Mouse (Mus musculus) forebrain, embryonic 10.5 days (tissue): ENCODE measurements around the gene Tha1. TPM values are rescaled to one million over a fixed set of nuclear protein-coding genes. Genes with fewer than 3 reads are reported as not detected.

ENCODE experiments used
- DNase-seq: peaks from one replicate; pipeline ENCODE4 v3.0.0-alpha.2; 2017; ENCODE audit warnings: low spot score; ENCODE audit errors: extremely low spot score
- H3K27ac ChIP-seq: fragments of 300-500 bp; sonication (generic); 2 replicates; pipeline ENCODE4 v1.5.1; 2016; ENCODE audit warnings: mild to moderate bottlenecking
- H3K27me3 ChIP-seq: fragments of 300-500 bp; sonication (generic); 2 replicates; pipeline ENCODE4 v1.6.1; 2016; ENCODE audit warnings: mild to moderate bottlenecking; ENCODE audit not compliant: poor library complexity, severe bottlenecking
- H3K36me3 ChIP-seq: fragments of 300-500 bp; sonication (generic); replicated peaks from 2 replicates; pipeline ENCODE4 v1.6.1; 2016; ENCODE audit warnings: mild to moderate bottlenecking, moderate library complexity
- H3K4me1 ChIP-seq: fragments of 300-500 bp; sonication (generic); 2 replicates; pipeline ENCODE4 v1.6.1; 2016
- H3K4me3 ChIP-seq: fragments of 300-500 bp; sonication (generic); 2 replicates; pipeline ENCODE4 v1.5.1; 2016; ENCODE audit warnings: mild to moderate bottlenecking, moderate library complexity
- H3K9me3 ChIP-seq: fragments of 300-500 bp; sonication (generic); 2 replicates; pipeline ENCODE4 v1.6.1; 2016; ENCODE audit warnings: mild to moderate bottlenecking, moderate library complexity
- WGBS: fragments of 180-500 bp; shearing (Covaris S2); methylation state at CpG from one replicate; pipeline ENCODE4 v1.1.7; 2016; 5-methylcytosine and 5-hydroxymethylcytosine counted together
- polyA plus RNA-seq: library from polyadenylated mRNA; unstranded; fragments of >200 nt; fragmentation: Nextera tagmentation; extraction: Ambion mirVana; gene quantifications from 2 replicates; pipeline ENCODE4 v1.2.1, GENCODE M21; 2016

Gene Tha1
- polyA plus RNA-seq, 1 experiment from 2014 or later: 4.4 TPM

GRCm38 (mm10) chr11:117878892-117879291, 5.6 kb upstream of the Tha1 start:
- peaks cover 59% of the 10 kb centered on the region for H3K4me1 ChIP-seq

GRCm38 (mm10) chr11:117877917-117878745, 4.8 kb upstream of the Tha1 start:
- peak overlapping the region; percentile 74 for H3K27ac ChIP-seq
- no peaks in the 10 kb centered on the region for H3K36me3 ChIP-seq
- WGBS: 44% methylated on average over 13 of the region's 13 CpGs
- peaks cover 65% of the 10 kb centered on the region for H3K4me1 ChIP-seq
- H3K4me3 ChIP-seq: peak overlapping the region; percentile 29
- DNase-seq: no peak
- H3K27me3 ChIP-seq: peaks cover 79% of the 10 kb centered on the region
- H3K9me3 ChIP-seq: no peaks in the 10 kb centered on the region

More at GRCm38 (mm10) chr11:117878892-117879291, 5.6 kb upstream of the Tha1 start:
- 19% methylated on average over 8 of the region's 8 CpGs for WGBS
- Histone ChIP-seq H3K9me3 (no peaks in the 10 kb centered on the region), H3K27me3 (peaks cover 87% of the 10 kb centered on the region), H3K36me3 (no peaks in the 10 kb centered on the region), H3K27ac (peak overlapping the region; percentile 74), H3K4me3 (peak overlapping the region; percentile 29)
- DNase-seq: no peak

- Histone ChIP-seq H3K9me3 (no peaks in the 10 kb centered on the region), H3K27ac (peak overlapping the region; percentile 46)
These were observed 2.4 kb upstream of the Tha1 start for GRCm38 (mm10) chr11:117875681-117876080.

GRCm38 (mm10) chr11:117874419-117874818, 1.1 kb upstream of the Tha1 start:
- no peak overlapping the region for H3K4me3 ChIP-seq
- no peak overlapping the region for H3K27ac ChIP-seq
- H3K36me3 ChIP-seq: no peaks in the 10 kb centered on the region
- H3K27me3 ChIP-seq: peaks cover 62% of the 10 kb centered on the region
- H3K4me1 ChIP-seq: peaks cover 76% of the 10 kb centered on the region
- H3K9me3 ChIP-seq: no peaks in the 10 kb centered on the region
- DNase-seq: no peak
- WGBS: 57% methylated on average over 4 of the region's 4 CpGs

More at GRCm38 (mm10) chr11:117875681-117876080, 2.4 kb upstream of the Tha1 start:
- Histone ChIP-seq H3K36me3 (no peaks in the 10 kb centered on the region), H3K27me3 (peaks cover 74% of the 10 kb centered on the region), H3K4me3 (no peak overlapping the region), H3K4me1 (peaks cover 73% of the 10 kb centered on the region)
- WGBS: 17% methylated on average over 6 of the region's 6 CpGs
- DNase-seq: no peak

GRCm38 (mm10) chr11:117871911-117872584, 1.2 kb downstream of the Tha1 start:
- H3K27me3 ChIP-seq: peaks cover 56% of the 10 kb centered on the region
- no peak overlapping the region for H3K27ac ChIP-seq
- DNase-seq: no peak

GRCm38 (mm10) chr11:117871376-117871775, 1.9 kb downstream of the Tha1 start:
- WGBS: 81% methylated on average over 5 of the region's 5 CpGs
- Histone ChIP-seq H3K27me3 (peaks cover 56% of the 10 kb centered on the region), H3K4me3 (no peak overlapping the region), H3K36me3 (0 out of 2 replicates have a peak, but pooled peaks cover 6% of the 10 kb centered on the region), H3K9me3 (no peaks in the 10 kb centered on the region), H3K27ac (0 out of 2 replicates have a peak overlapping the region, but pooled peaks have one; percentile 30), H3K4me1 (peaks cover 74% of the 10 kb centered on the region)
- DNase-seq: no peak

More at GRCm38 (mm10) chr11:117871911-117872584, 1.2 kb downstream of the Tha1 start:
- H3K4me3 ChIP-seq: peak overlapping the region; percentile 63
- 68% methylated on average over 12 of the region's 12 CpGs for WGBS
- peaks cover 68% of the 10 kb centered on the region for H3K4me1 ChIP-seq
- 0 out of 2 replicates have a peak, but pooled peaks cover 6% of the 10 kb centered on the region for H3K36me3 ChIP-seq
- no peaks in the 10 kb centered on the region for H3K9me3 ChIP-seq

GRCm38 (mm10) chr11:117870688-117871365, 2.5 kb downstream of the Tha1 start:
- peaks cover 77% of the 10 kb centered on the region for H3K4me1 ChIP-seq
- peaks cover 56% of the 10 kb centered on the region for H3K27me3 ChIP-seq
- H3K27ac ChIP-seq: 0 out of 2 replicates have a peak overlapping the region, but pooled peaks have one; percentile 40
- 0 out of 2 replicates have a peak, but pooled peaks cover 6% of the 10 kb centered on the region for H3K36me3 ChIP-seq
- no peaks in the 10 kb centered on the region for H3K9me3 ChIP-seq
- peak; percentile 74 for DNase-seq
- H3K4me3 ChIP-seq: no peak overlapping the region; the same call in 1 of the 2 replicates
- 35% methylated on average over 12 of the region's 12 CpGs for WGBS

GRCm38 (mm10) chr11:117865988-117866387, 7.3 kb downstream of the Tha1 start:
- DNase-seq: peak; percentile 71
- Histone ChIP-seq H3K4me1 (peaks cover 74% of the 10 kb centered on the region), H3K4me3 (peak overlapping the region; percentile 22; the same call in 1 of the 2 replicates), H3K36me3 (0 out of 2 replicates have a peak, but pooled peaks cover 6% of the 10 kb centered on the region), H3K27ac (peak overlapping the region; percentile 85), H3K9me3 (no peaks in the 10 kb centered on the region), H3K27me3 (peaks cover 73% of the 10 kb centered on the region)
- 16% methylated on average over 6 of the region's 6 CpGs for WGBS

GRCm38 (mm10) chr11:117864805-117865204, 8.5 kb downstream of the Tha1 start:
- no peak for DNase-seq
- WGBS: 76% methylated on average over 2 of the region's 2 CpGs
- Histone ChIP-seq H3K4me1 (peaks cover 77% of the 10 kb centered on the region), H3K27me3 (peaks cover 83% of the 10 kb centered on the region), H3K4me3 (no peak overlapping the region), H3K36me3 (0 out of 2 replicates have a peak, but pooled peaks cover 6% of the 10 kb centered on the region), H3K9me3 (no peaks in the 10 kb centered on the region), H3K27ac (peak overlapping the region; percentile 85)

- Histone ChIP-seq H3K4me3 (no peak overlapping the region), H3K9me3 (no peaks in the 10 kb centered on the region), H3K27ac (peak overlapping the region; percentile 85), H3K36me3 (peaks cover 13% of the 10 kb centered on the region), H3K4me1 (peaks cover 90% of the 10 kb centered on the region), H3K27me3 (peaks cover 89% of the 10 kb centered on the region)
- 21% methylated on average over 11 of the region's 11 CpGs for WGBS
- no peak for DNase-seq
These were observed 10.0 kb downstream of the Tha1 start for GRCm38 (mm10) chr11:117863174-117863856.

- no peak for DNase-seq
- peaks cover 65% of the 10 kb centered on the region for H3K4me1 ChIP-seq
- WGBS: 4% methylated on average over 23 of the region's 23 CpGs
- H3K27ac ChIP-seq: no peak within 1 kb of the TSS
- peak within 1 kb of the TSS; percentile 32 for H3K4me3 ChIP-seq
- H3K27me3 ChIP-seq: peaks cover 73% of the 10 kb centered on the region
- H3K9me3 ChIP-seq: peaks cover 6% of the 10 kb centered on the region; the same call in 1 of the 2 replicates
- H3K36me3 ChIP-seq: peaks cover 34% of the 10 kb centered on the region
These were observed 12.7 kb downstream of the Tha1 start, which contains the start of gene Tmem235 for GRCm38 (mm10) chr11:117860601-117861000. Gene Tmem235, plus strand, starts transcription at chr11:117860752.
